Mouse (Mus musculus) hindbrain, embryonic 13.5 days (tissue): ENCODE results near the gene Cfap43. TPM values are rescaled to one million over a fixed set of nuclear protein-coding genes. Genes with fewer than 3 reads are reported as not detected.

Experiments
- ATAC-seq: fragments of 200-750 bp; cut with Nextera tagmentation; 2 replicates; pipeline ENCODE4 v1.8.0; 2017; ENCODE audit warnings: moderate TSS enrichment; ENCODE audit not compliant: low FRiP score
- H3K27ac ChIP-seq: fragments of 300-500 bp; sonication (generic); 2 replicates; pipeline ENCODE4 v1.5.1; 2015; ENCODE audit warnings: inconsistent platforms, mild to moderate bottlenecking, moderate library complexity
- H3K27me3 ChIP-seq: fragments of 300-500 bp; sonication (generic); 2 replicates; pipeline ENCODE4 v1.6.1; 2015; ENCODE audit warnings: mild to moderate bottlenecking, inconsistent platforms
- H3K36me3 ChIP-seq: fragments of 300-500 bp; sonication (generic); 2 replicates; pipeline ENCODE4 v1.6.1; 2015; ENCODE audit warnings: mild to moderate bottlenecking, inconsistent platforms
- H3K4me1 ChIP-seq: fragments of 300-500 bp; sonication (generic); replicated peaks from 2 replicates; pipeline ENCODE4 v1.6.1; 2015; ENCODE audit warnings: inconsistent platforms
- H3K4me2 ChIP-seq: fragments of 300-500 bp; sonication (generic); 2 replicates; pipeline ENCODE4 v1.6.1; 2015; ENCODE audit warnings: inconsistent platforms, mild to moderate bottlenecking, moderate library complexity
- H3K4me3 ChIP-seq: fragments of 300-500 bp; sonication (generic); 2 replicates; pipeline ENCODE4 v1.5.1; 2015; ENCODE audit warnings: mild to moderate bottlenecking, inconsistent platforms
- H3K9ac ChIP-seq: fragments of 300-500 bp; sonication (generic); 2 replicates; pipeline ENCODE4 v1.6.1; 2015; ENCODE audit warnings: mild to moderate bottlenecking, inconsistent platforms
- H3K9me3 ChIP-seq: fragments of 300-500 bp; sonication (generic); 2 replicates; pipeline ENCODE4 v1.6.1; 2016; ENCODE audit warnings: inconsistent platforms
- WGBS: fragments of 180-500 bp; shearing (Covaris S2); methylation state at CpG from one replicate; pipeline ENCODE4 v1.1.7; 2015; 5-methylcytosine and 5-hydroxymethylcytosine counted together
- microRNA-seq: library from miRNA; unstranded; fragments of <30 nt; microRNA quantifications from one replicate; pipeline ENCODE4, GENCODE M21; 2016
- polyA plus RNA-seq: library from polyadenylated mRNA; unstranded; fragments of >200 nt; fragmentation: Nextera tagmentation; extraction: Ambion mirVana; gene quantifications from 2 replicates; pipeline ENCODE4 v1.2.1, GENCODE M21; 2015

The Cfap43 gene
- polyA plus RNA-seq, 1 experiment from 2014 or later, result 2.2 TPM

GRCm38 (mm10) chr19:47700509-47700908 lies 218.6 kb downstream of the Cfap43 start:
- Histone ChIP-seq H3K9ac (no peak overlapping the region), H3K27ac (no peak overlapping the region), H3K4me3 (no peak overlapping the region), H3K27me3 (no peaks in the 10 kb centered on the region), H3K4me2 (no peak overlapping the region), H3K4me1 (no peaks in the 10 kb centered on the region), H3K36me3 (no peaks in the 10 kb centered on the region), H3K9me3 (no peaks in the 10 kb centered on the region)
- no peak for ATAC-seq
- 88% methylated on average over 8 of the region's 8 CpGs for WGBS

DNA sequence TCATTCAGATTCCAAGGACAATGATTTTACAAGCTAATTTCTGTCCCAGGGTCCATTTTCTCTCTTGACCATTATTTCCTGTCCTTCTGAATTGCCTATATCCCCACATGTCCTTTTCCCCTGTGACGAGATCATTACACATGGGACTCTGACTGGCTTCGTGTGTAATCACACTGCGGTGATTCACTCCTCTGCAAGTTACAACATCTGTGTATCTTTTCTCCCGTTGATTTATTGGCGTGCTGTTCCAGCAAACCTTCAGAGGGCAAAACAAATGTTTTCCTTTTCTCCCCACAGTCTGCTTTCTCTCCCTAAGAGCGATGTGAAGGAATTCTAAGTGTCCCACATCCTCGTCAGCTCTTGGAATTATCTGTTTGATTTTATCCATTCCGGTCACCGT lies 219.3 kb downstream of the Cfap43 start:
- Histone ChIP-seq H3K4me1 (no peaks in the 10 kb centered on the region), H3K27me3 (no peaks in the 10 kb centered on the region), H3K27ac (no peak overlapping the region), H3K4me2 (no peak overlapping the region), H3K36me3 (no peaks in the 10 kb centered on the region), H3K9ac (no peak overlapping the region), H3K9me3 (no peaks in the 10 kb centered on the region), H3K4me3 (no peak overlapping the region)
- no peak for ATAC-seq
- WGBS, result 75% methylated on average over 9 of the region's 9 CpGs

GRCm38 (mm10) chr19:47698266-47698665 lies 220.8 kb downstream of the Cfap43 start:
- H3K27ac ChIP-seq, result no peak overlapping the region
- ATAC-seq, result no peak
- H3K4me1 ChIP-seq, result no peaks in the 10 kb centered on the region
- WGBS, result 85% methylated on average over 9 of the region's 9 CpGs
- H3K9ac ChIP-seq, result no peak overlapping the region
- no peaks in the 10 kb centered on the region for H3K9me3 ChIP-seq
- no peaks in the 10 kb centered on the region for H3K27me3 ChIP-seq
- no peak overlapping the region for H3K4me3 ChIP-seq
- no peak overlapping the region for H3K4me2 ChIP-seq
- H3K36me3 ChIP-seq, result no peaks in the 10 kb centered on the region

DNA sequence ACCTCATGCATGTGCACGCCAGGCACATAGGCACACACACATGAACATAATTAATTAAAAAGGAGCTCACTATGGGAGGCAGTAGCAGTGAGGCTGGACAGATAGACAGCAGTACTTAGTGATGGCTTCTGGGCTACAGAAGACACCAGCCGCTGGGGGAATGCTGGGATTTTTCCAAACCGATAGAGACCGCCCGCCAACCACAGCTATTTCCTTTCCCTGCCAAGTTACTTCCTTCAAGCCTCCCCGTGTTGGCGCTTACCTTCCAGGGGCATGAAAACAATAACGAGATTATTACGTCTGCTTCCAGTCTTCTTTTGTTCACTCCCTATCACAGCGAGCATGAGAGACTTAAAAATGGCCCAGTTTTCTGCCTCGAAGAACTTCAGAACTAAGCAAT lies 222.0 kb downstream of the Cfap43 start:
- Histone ChIP-seq H3K9ac (no peak overlapping the region), H3K27ac (no peak overlapping the region), H3K9me3 (no peaks in the 10 kb centered on the region), H3K4me3 (no peak overlapping the region), H3K27me3 (no peaks in the 10 kb centered on the region), H3K4me2 (no peak overlapping the region), H3K4me1 (no peaks in the 10 kb centered on the region), H3K36me3 (no peaks in the 10 kb centered on the region)
- 90% methylated on average over 11 of the region's 11 CpGs for WGBS
- ATAC-seq, result no peak

GRCm38 (mm10) chr19:47696411-47696810 lies 222.7 kb downstream of the Cfap43 start:
- H3K36me3 ChIP-seq, result no peaks in the 10 kb centered on the region
- H3K9me3 ChIP-seq, result no peaks in the 10 kb centered on the region
- 92% methylated on average over 8 of the region's 8 CpGs for WGBS
- H3K4me3 ChIP-seq, result no peak overlapping the region
- H3K27me3 ChIP-seq, result no peaks in the 10 kb centered on the region
- H3K9ac ChIP-seq, result no peak overlapping the region
- no peak overlapping the region for H3K4me2 ChIP-seq
- ATAC-seq, result no peak
- H3K27ac ChIP-seq, result no peak overlapping the region
- no peaks in the 10 kb centered on the region for H3K4me1 ChIP-seq

- no peaks in the 10 kb centered on the region for H3K27me3 ChIP-seq
- no peak overlapping the region for H3K9ac ChIP-seq
- no peak overlapping the region for H3K4me2 ChIP-seq
- H3K27ac ChIP-seq, result no peak overlapping the region
- H3K9me3 ChIP-seq, result no peaks in the 10 kb centered on the region
- ATAC-seq, result no peak
- H3K4me3 ChIP-seq, result no peak overlapping the region
- no peaks in the 10 kb centered on the region for H3K36me3 ChIP-seq
- H3K4me1 ChIP-seq, result no peaks in the 10 kb centered on the region
- WGBS, result 89% methylated on average over 6 of the region's 6 CpGs
These were observed 223.4 kb downstream of the Cfap43 start for GRCm38 (mm10) chr19:47695725-47696124.

DNA sequence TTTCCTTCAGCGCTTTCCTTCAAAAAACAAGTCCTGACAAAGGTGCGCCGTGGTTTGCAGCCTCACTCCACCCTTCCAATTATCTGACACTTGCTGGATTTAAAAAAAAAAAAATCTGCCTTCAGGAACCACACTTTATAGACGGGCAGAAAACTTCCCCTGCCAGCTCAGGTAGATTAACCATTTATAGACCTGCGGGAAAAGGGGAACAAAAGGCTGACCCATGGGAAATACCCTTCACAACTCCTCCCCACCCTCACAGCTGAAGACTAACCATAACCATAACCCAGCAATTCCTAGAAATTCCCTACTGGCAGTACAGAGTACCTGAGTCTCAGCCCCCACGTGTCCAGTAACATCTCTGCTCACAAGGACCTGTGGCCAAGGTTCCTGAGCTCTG lies 227.1 kb downstream of the Cfap43 start, which contains the start of gene Col17a1:
Gene Col17a1, minus strand, starts transcription at position 101 of the 400 bp plus-strand sequence.
- 81% methylated on average over 6 of the region's 6 CpGs for WGBS
- H3K36me3 ChIP-seq, result no peaks in the 10 kb centered on the region
- H3K4me1 ChIP-seq, result no peaks in the 10 kb centered on the region
- no peak within 1 kb of the TSS for H3K4me3 ChIP-seq
- no peak for ATAC-seq
- no peaks in the 10 kb centered on the region for H3K9me3 ChIP-seq
- H3K27ac ChIP-seq, result no peak within 1 kb of the TSS
- H3K4me2 ChIP-seq, result no peak within 1 kb of the TSS
- no peaks in the 10 kb centered on the region for H3K27me3 ChIP-seq
- H3K9ac ChIP-seq, result no peak within 1 kb of the TSS

- no peaks in the 10 kb centered on the region for H3K27me3 ChIP-seq
- no peak for ATAC-seq
- H3K27ac ChIP-seq, result no peak overlapping the region
- H3K4me2 ChIP-seq, result no peak overlapping the region
- H3K4me3 ChIP-seq, result no peak overlapping the region
- H3K9me3 ChIP-seq, result no peaks in the 10 kb centered on the region
- no peaks in the 10 kb centered on the region for H3K4me1 ChIP-seq
- no peaks in the 10 kb centered on the region for H3K36me3 ChIP-seq
- WGBS, result 88% methylated on average over 7 of the region's 7 CpGs
- no peak overlapping the region for H3K9ac ChIP-seq
These were observed 229.5 kb downstream of the Cfap43 start for GRCm38 (mm10) chr19:47689592-47689991.

Small RNA genes within 50 kb of the gene (microRNA-seq; reads per million reads assigned to microRNA genes)
- gene Gm22240 (not detected), gene Mir8090 (not detected)

Other genes starting within 250 kb of the Cfap43 start
- gene Col17a1, start 227.2 kb downstream of the Cfap43 start, polyA plus RNA-seq, result 0.18 and 0.31 TPM in 2 replicates
- gene Sfr1, start 187.6 kb downstream of the Cfap43 start, polyA plus RNA-seq, result 178 and 182 TPM in 2 replicates
- 117 and 118 TPM in 2 replicates for gene Gsto1, start 64.3 kb downstream of the Cfap43 start, polyA plus RNA-seq
- gene Gsto2, start 53.8 kb downstream of the Cfap43 start, polyA plus RNA-seq, result 1.1 and 1.8 TPM in 2 replicates
- gene Itprip, start within 50 bp of the Cfap43 start, polyA plus RNA-seq, result 6.9 and 7.8 TPM in 2 replicates
- 0.78 and 1.3 TPM in 2 replicates for gene Cfap58, start 18.4 kb upstream of the Cfap43 start, polyA plus RNA-seq